In genomic region chr6:30153733-30154415, GRCm38 (mm10) we compare ENCODE assay signal across 26 mouse cellular contexts.
A peak's percentile ranks its signal among the peaks of the same experiment; 100 is the strongest.
DNase-seq lines count a peak whose midpoint lies in the region; ATAC-seq lines count a peak whose summit lies in the region.
"Had no signal": no experiment of that assay in that cellular context is flagged by ENCODE, and none has a peak within 500 bp of the region (broad histone marks: within the 10 kb centered on the region; RNA-seq: fewer than 3 reads in every experiment).

No protein-coding gene starts in this region.

- 85% methylated on average over 15 of the region's 15 CpGs for WGBS in liver, embryonic 13.5 days (ENCODE audit: insufficient replicate concordance)
- WGBS in liver, embryonic 11.5 days, result 91% methylated on average over 15 of the region's 15 CpGs

- H3K4me3 ChIP-seq in liver, embryonic 13.5 days (replicated peaks), result no peak overlapping the region
- no peak overlapping the region for H3K4me3 ChIP-seq in liver, embryonic 11.5 days (ENCODE audit: low read depth, low read length)
- H3K4me3 ChIP-seq: embryonic facial prominence, embryonic 12.5 days; embryonic facial prominence, embryonic 15.5 days; heart, embryonic 10.5 days; heart, embryonic 13.5 days; hindbrain, embryonic 12.5 days had no signal

- H3K4me1 ChIP-seq in liver, embryonic 13.5 days (replicated peaks), result peaks cover 7% of the 10 kb centered on the region
- no peaks in the 10 kb centered on the region for H3K4me1 ChIP-seq in liver, embryonic 11.5 days (replicated peaks; ENCODE audit: control insufficient read depth, insufficient read depth, low read length)
- H3K4me1 ChIP-seq: embryonic facial prominence, embryonic 12.5 days; embryonic facial prominence, embryonic 15.5 days; heart, embryonic 13.5 days had no signal

- no peak overlapping the region for H3K4me2 ChIP-seq in liver, embryonic 13.5 days
- H3K4me2 ChIP-seq in liver, embryonic 11.5 days, result no peak overlapping the region
- H3K4me2 ChIP-seq: embryonic facial prominence, embryonic 12.5 days; embryonic facial prominence, embryonic 15.5 days; heart, embryonic 13.5 days; hindbrain, embryonic 12.5 days had no signal

- ATAC-seq in liver, embryonic 13.5 days (ENCODE audit: low read depth), result no peak
- no peak for ATAC-seq in liver, embryonic 11.5 days (replicated peaks; ENCODE audit: low FRiP score)
- ATAC-seq: forebrain, postnatal 0 days; hindbrain, embryonic 16.5 days; intestine, embryonic 16.5 days had no signal

- 0 out of 2 replicates have a peak overlapping the region, but pooled peaks have one; percentile 6 for H3K27ac ChIP-seq in liver, embryonic 13.5 days
- no peak overlapping the region for H3K27ac ChIP-seq in liver, embryonic 11.5 days (ENCODE audit: low read depth, low read length)
- H3K27ac ChIP-seq: embryonic facial prominence, embryonic 12.5 days; embryonic facial prominence, embryonic 15.5 days; heart, embryonic 10.5 days; heart, embryonic 13.5 days; hindbrain, embryonic 12.5 days had no signal

- H3K27me3 ChIP-seq in liver, embryonic 13.5 days, result no peaks in the 10 kb centered on the region
- no peaks in the 10 kb centered on the region for H3K27me3 ChIP-seq in liver, embryonic 11.5 days (replicated peaks; ENCODE audit: control insufficient read depth, insufficient read depth, low read length)
- H3K27me3 ChIP-seq: CH12.LX; embryonic facial prominence, embryonic 12.5 days; embryonic facial prominence, embryonic 15.5 days; heart, embryonic 13.5 days; hindbrain, embryonic 12.5 days had no signal

- no peaks in the 10 kb centered on the region for H3K9me3 ChIP-seq in liver, embryonic 13.5 days (replicated peaks)
- H3K9me3 ChIP-seq in liver, embryonic 11.5 days (ENCODE audit: control insufficient read depth, low read length), result no peaks in the 10 kb centered on the region
- H3K9me3 ChIP-seq: embryonic facial prominence, embryonic 12.5 days; embryonic facial prominence, embryonic 15.5 days; heart, embryonic 10.5 days; heart, embryonic 13.5 days; hindbrain, embryonic 12.5 days had no signal

- H3K9ac ChIP-seq in liver, embryonic 13.5 days, result no peak overlapping the region
- no peak overlapping the region for H3K9ac ChIP-seq in liver, embryonic 11.5 days (ENCODE audit: low read depth, low read length)
- H3K9ac ChIP-seq: embryonic facial prominence, embryonic 12.5 days; embryonic facial prominence, embryonic 15.5 days; forebrain, postnatal 0 days; heart, embryonic 13.5 days; hindbrain, embryonic 12.5 days had no signal

- H3K36me3 ChIP-seq in liver, embryonic 13.5 days, result peaks cover 34% of the 10 kb centered on the region
- peaks cover 5% of the 10 kb centered on the region; the same call in 1 of the 2 replicates for H3K36me3 ChIP-seq in liver, embryonic 11.5 days (ENCODE audit: control insufficient read depth, insufficient read depth, low read length)

- DNase-seq in liver, embryonic 13.5 days, result no peak
- DNase-seq in liver, embryonic 11.5 days (ENCODE audit: low spot score), result no peak
- DNase-seq in retina, postnatal 1 day, result peak; percentile 20
- DNase-seq in retina, embryonic 14.5 days (ENCODE audit: low spot score), result no peak
- peak; percentile 71 for DNase-seq in ZHBTc4 (ENCODE audit: low read depth, low spot score)
- no peak for DNase-seq in frontal cortex, postnatal 36 days (ENCODE audit: low spot score in 2 of 2)
- DNase-seq: adrenal gland, adult 2 months; adrenal gland, postnatal 14 days; B cell, adult 2 months; cerebellum, adult 11 months; cerebellum, adult 2 months; cerebellum, adult 9-11 months; cerebellum, postnatal 25 days; forebrain, postnatal 0 days; gastrocnemius, postnatal 25 days; heart, adult 18-20 months; heart, postnatal 14 days; heart, postnatal 4 days had no signal

Comparison
In these comparisons a context has a peak if more than half of its experiments do, and no peak if none do; other contexts are left out.
1. DNase-seq: peak in retina, postnatal 1 day (single experiment) and ZHBTc4 (single experiment); none in liver, embryonic 13.5 days (single experiment), liver, embryonic 11.5 days (single experiment), retina, embryonic 14.5 days (single experiment) and frontal cortex, postnatal 36 days (0 of 2).